Mouse (Mus musculus) layer of hippocampus, adult 9-10 months (tissue): ENCODE measurements around the gene Amhr2.
A peak's percentile ranks its signal among the peaks of the same experiment; 100 is the strongest.

Experiments used
- DNase-seq: peaks from one replicate; pipeline ENCODE4 v3.0.0; 2022; ENCODE audit warnings: low spot score

Gene Amhr2

GRCm38 (mm10) chr15:102445146-102445545 lies at the start of gene Amhr2:
Gene Amhr2, plus strand, starts transcription at chr15:102445367.
- no peak for DNase-seq

- no peak for DNase-seq
These were observed 46.5 kb upstream of the Amhr2 start for GRCm38 (mm10) chr15:102398629-102399028.

GRCm38 (mm10) chr15:102399229-102400221 lies 45.6 kb upstream of the Amhr2 start:
- DNase-seq: no peak

GRCm38 (mm10) chr15:102400476-102401045 lies 44.6 kb upstream of the Amhr2 start:
- no peak for DNase-seq

- DNase-seq: no peak
These were observed 43.9 kb upstream of the Amhr2 start for GRCm38 (mm10) chr15:102401278-102401677.

- DNase-seq: no peak
These were observed 43.0 kb upstream of the Amhr2 start for GRCm38 (mm10) chr15:102402210-102402609.

GRCm38 (mm10) chr15:102404608-102405488 lies 40.3 kb upstream of the Amhr2 start:
- DNase-seq: peak; percentile 82

GRCm38 (mm10) chr15:102405489-102406195 lies 39.5 kb upstream of the Amhr2 start, which contains the start of gene Sp1:
Gene Sp1, plus strand, starts transcription at chr15:102406143.
- peak; percentile 100 for DNase-seq

- no peak for DNase-seq
These were observed 38.8 kb upstream of the Amhr2 start for GRCm38 (mm10) chr15:102406196-102406911.

GRCm38 (mm10) chr15:102406912-102407580 lies 38.1 kb upstream of the Amhr2 start:
- no peak for DNase-seq

- no peak for DNase-seq
These were observed 37.2 kb upstream of the Amhr2 start for GRCm38 (mm10) chr15:102407681-102408557.

- no peak for DNase-seq
These were observed 36.5 kb upstream of the Amhr2 start for GRCm38 (mm10) chr15:102408558-102409130.

- no peak for DNase-seq
These were observed 35.9 kb upstream of the Amhr2 start for GRCm38 (mm10) chr15:102409286-102409685.

GRCm38 (mm10) chr15:102411077-102411476 lies 34.1 kb upstream of the Amhr2 start:
- DNase-seq: no peak

- DNase-seq: no peak
These were observed 31.5 kb upstream of the Amhr2 start for GRCm38 (mm10) chr15:102413687-102414086.

GRCm38 (mm10) chr15:102417524-102417923 lies 27.6 kb upstream of the Amhr2 start:
- no peak for DNase-seq

GRCm38 (mm10) chr15:102420986-102421385 lies 24.2 kb upstream of the Amhr2 start:
- DNase-seq: no peak

- no peak for DNase-seq
These were observed 23.7 kb upstream of the Amhr2 start for GRCm38 (mm10) chr15:102421437-102421836.
